Mouse (Mus musculus) liver, embryonic 13.5 days (tissue): ENCODE results near the gene Itgb8. TPM values are rescaled to one million over a fixed set of nuclear protein-coding genes. Genes with fewer than 3 reads are reported as not detected.

Source experiments
- ATAC-seq: fragments of 200-750 bp; cut with Nextera tagmentation; 2 replicates; pipeline ENCODE4 v1.8.0; 2017; ENCODE audit warnings: low read depth, mild to moderate bottlenecking, moderate number of reproducible peaks, moderate library complexity
- DNase-seq: peaks from one replicate; pipeline ENCODE4 v3.0.0; 2022
- H3K27ac ChIP-seq: fragments of 300-500 bp; sonication (generic); 2 replicates; pipeline ENCODE4 v1.5.1; 2015; ENCODE audit warnings: moderate library complexity, mild to moderate bottlenecking, inconsistent platforms
- H3K27me3 ChIP-seq: fragments of 300-500 bp; sonication (generic); 2 replicates; pipeline ENCODE4 v1.6.1; 2015; ENCODE audit warnings: mild to moderate bottlenecking, inconsistent platforms
- H3K36me3 ChIP-seq: fragments of 300-500 bp; sonication (generic); 2 replicates; pipeline ENCODE4 v1.6.1; 2015; ENCODE audit warnings: mild to moderate bottlenecking, inconsistent platforms
- H3K4me1 ChIP-seq: fragments of 300-500 bp; sonication (generic); replicated peaks from 2 replicates; pipeline ENCODE4 v1.6.1; 2015; ENCODE audit warnings: inconsistent platforms
- H3K4me2 ChIP-seq: fragments of 300-500 bp; sonication (generic); 2 replicates; pipeline ENCODE4 v1.6.1; 2015; ENCODE audit warnings: inconsistent platforms, mild to moderate bottlenecking, moderate library complexity
- H3K4me3 ChIP-seq: fragments of 300-500 bp; sonication (generic); replicated peaks from 2 replicates; pipeline ENCODE4 v1.5.1; 2015; ENCODE audit warnings: mild to moderate bottlenecking, inconsistent platforms
- H3K9ac ChIP-seq: fragments of 300-500 bp; sonication (generic); 2 replicates; pipeline ENCODE4 v1.6.1; 2015; ENCODE audit warnings: mild to moderate bottlenecking, inconsistent platforms
- H3K9me3 ChIP-seq: fragments of 300-500 bp; sonication (generic); replicated peaks from 2 replicates; pipeline ENCODE4 v1.6.1; 2016; ENCODE audit warnings: inconsistent platforms
- WGBS: fragments of 180-500 bp; shearing (Covaris S2); methylation state at CpG from one replicate; pipeline ENCODE4 v1.1.7; 2015; ENCODE audit not compliant: insufficient replicate concordance; 5-methylcytosine and 5-hydroxymethylcytosine counted together
- polyA plus RNA-seq: library from polyadenylated mRNA; unstranded; fragments of >200 nt; fragmentation: Nextera tagmentation; extraction: Ambion mirVana; gene quantifications from 2 replicates; pipeline ENCODE4 v1.2.1, GENCODE M21; 2015

Gene Itgb8
- polyA plus RNA-seq, 1 experiment from 2014 or later = 0.12 TPM

DNA sequence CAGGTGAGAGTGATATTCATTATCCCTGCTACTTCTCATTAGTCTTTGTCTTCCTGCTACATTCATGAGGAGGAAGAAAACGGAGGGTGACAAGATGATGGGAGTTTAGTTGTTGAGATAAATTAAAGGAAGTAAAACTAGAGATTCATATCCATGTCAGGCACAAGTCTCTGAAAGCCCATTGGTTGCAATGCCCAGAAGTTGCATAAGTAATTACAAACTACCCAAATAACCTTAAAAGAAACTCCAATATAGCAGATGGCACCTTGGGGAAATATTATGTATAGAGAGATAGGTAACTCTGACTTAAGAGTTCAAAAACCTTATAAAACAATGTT, 31.2 kb downstream of the Itgb8 start:
- DNase-seq (no peak), ATAC-seq (no peak)
- no peaks in the 10 kb centered on the region for H3K9me3 ChIP-seq
- H3K27me3 ChIP-seq = no peaks in the 10 kb centered on the region
- no peak overlapping the region for H3K27ac ChIP-seq
- H3K36me3 ChIP-seq = no peaks in the 10 kb centered on the region
- no peaks in the 10 kb centered on the region for H3K4me1 ChIP-seq
- H3K4me3 ChIP-seq = no peak overlapping the region
- no peak overlapping the region for H3K9ac ChIP-seq
- 18% methylated on average over 1 of the region's 1 CpGs for WGBS
- no peak overlapping the region for H3K4me2 ChIP-seq

DNA sequence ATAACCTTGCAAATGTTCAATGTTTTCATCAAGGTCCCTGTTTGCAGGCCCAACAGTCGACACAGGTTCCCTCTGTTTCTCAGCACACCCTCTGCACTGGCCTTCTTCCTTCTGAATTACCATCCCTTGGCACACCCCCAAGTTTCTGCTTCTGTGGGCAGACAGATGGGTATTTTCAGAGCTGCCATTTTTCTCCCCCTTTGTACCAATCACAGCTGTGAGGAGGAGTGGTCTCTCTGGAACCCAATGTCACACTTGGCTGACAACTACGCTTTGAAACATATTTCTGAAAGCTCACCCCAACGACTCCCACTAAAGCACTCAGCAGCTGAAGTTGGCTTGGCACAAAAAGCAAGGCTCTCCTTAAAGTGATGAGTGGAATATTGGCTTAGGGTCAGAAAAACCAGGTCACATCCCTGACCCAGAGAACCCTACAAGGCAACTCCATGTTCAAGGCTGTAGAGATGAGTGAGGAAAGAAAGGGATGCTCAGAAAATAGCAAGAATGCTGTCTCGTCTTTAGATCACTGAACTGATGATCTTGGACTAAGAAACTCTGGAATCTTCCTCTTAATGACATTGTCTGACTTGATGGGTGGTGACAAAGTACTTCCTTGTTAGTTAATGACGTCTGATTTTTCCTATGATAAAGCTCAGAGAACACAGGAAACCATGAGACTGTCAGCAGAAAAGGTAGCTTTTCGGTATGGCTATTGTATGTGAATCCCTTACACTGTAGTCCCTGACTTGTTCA, 31.7 kb downstream of the Itgb8 start:
- Histone ChIP-seq H3K4me1 (no peaks in the 10 kb centered on the region), H3K9ac (no peak overlapping the region), H3K4me2 (no peak overlapping the region), H3K4me3 (no peak overlapping the region), H3K9me3 (no peaks in the 10 kb centered on the region), H3K27me3 (no peaks in the 10 kb centered on the region), H3K27ac (no peak overlapping the region), H3K36me3 (no peaks in the 10 kb centered on the region)
- DNase-seq (no peak), ATAC-seq (no peak)
- 50% methylated on average over 6 of the region's 6 CpGs for WGBS

DNA sequence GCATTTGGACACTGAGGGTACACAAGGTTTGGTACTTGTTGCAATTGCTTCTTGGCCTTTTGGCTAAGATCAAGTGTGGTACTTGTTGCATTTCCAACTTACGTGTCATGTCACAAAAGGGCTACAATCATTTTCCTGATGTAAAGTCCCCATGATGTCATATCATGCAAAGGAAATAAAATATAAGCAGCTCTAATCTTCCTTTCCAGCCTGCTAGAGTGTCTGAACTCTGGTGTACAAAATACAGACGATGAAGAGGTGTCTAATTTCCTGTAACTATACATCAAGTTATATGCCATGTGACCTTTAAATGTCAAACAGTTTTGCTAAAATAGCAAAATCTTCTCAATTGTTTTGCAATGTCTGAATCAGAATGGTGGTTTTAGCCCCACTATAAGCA, 34.2 kb downstream of the Itgb8 start:
- Histone ChIP-seq H3K4me2 (no peak overlapping the region), H3K4me3 (no peak overlapping the region), H3K9ac (no peak overlapping the region), H3K27ac (no peak overlapping the region), H3K27me3 (no peaks in the 10 kb centered on the region), H3K36me3 (no peaks in the 10 kb centered on the region), H3K9me3 (no peaks in the 10 kb centered on the region), H3K4me1 (no peaks in the 10 kb centered on the region)
- ATAC-seq = no peak
- no peak for DNase-seq
- WGBS = 63% methylated on average over 2 of the region's 2 CpGs

DNA sequence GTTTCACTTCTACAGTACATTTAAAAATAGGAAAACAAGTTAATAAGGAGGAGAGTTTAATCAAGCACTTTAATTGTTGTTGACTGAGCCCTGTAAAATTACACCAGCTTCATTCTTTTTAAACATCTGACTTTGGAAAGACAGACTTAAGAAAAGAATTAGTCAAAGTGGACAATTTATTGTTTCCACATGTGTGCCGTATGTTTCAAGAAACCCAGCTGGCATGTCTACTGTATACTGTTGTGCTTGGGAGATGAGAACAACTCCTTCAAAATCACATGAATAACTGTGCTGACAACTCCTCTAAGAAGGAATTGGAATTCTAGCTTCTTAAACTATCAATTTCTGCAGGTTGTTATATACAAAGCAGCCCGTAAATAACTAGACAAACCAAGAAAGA, 35.8 kb downstream of the Itgb8 start:
- ATAC-seq = no peak
- Histone ChIP-seq H3K36me3 (no peaks in the 10 kb centered on the region), H3K4me3 (no peak overlapping the region), H3K9me3 (no peaks in the 10 kb centered on the region), H3K9ac (no peak overlapping the region), H3K27me3 (no peaks in the 10 kb centered on the region), H3K27ac (no peak overlapping the region), H3K4me2 (no peak overlapping the region), H3K4me1 (no peaks in the 10 kb centered on the region)
- 71% methylated on average over 2 of the region's 2 CpGs for WGBS
- no peak for DNase-seq

DNA sequence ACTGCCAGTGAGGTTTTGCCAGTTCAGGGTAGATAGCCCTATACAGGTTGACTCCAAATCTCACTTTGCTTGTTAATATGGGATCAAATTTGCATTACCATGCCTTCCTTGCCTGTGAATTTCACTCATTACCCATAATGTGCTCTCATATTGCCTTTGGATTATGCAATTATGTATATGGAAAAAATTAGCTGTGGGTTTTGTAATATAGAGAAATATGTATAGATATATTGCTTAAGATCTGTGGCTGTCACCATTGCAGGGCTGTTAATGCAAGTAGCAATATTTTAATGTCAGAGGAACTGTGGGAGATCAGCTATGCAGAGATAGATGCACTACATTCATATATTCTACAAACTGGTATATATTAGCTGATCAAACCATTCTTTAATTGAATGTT, 43.5 kb downstream of the Itgb8 start:
- Histone ChIP-seq H3K9me3 (no peaks in the 10 kb centered on the region), H3K4me1 (no peaks in the 10 kb centered on the region), H3K27me3 (no peaks in the 10 kb centered on the region), H3K9ac (no peak overlapping the region), H3K36me3 (no peaks in the 10 kb centered on the region), H3K4me2 (no peak overlapping the region), H3K27ac (no peak overlapping the region), H3K4me3 (no peak overlapping the region)
- ATAC-seq (no peak), DNase-seq (no peak)

DNA sequence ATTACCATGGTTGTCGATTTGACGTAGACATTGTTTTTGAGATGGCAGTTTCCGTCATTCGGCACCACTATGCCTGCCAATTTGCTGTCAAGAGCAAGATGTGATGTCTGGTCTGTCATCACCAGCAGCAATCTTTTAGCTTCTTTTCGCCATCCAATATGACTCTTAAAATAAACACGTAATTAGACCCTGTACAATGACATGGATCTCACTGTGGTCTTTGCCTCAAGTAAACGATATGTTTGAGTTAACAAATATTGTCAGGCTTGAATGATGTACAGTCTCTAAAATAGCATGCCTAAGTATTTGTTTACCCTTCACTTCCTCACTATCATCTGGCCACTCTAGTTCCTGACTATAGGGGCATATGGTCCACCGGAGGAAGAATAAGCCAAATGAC, 48.8 kb downstream of the Itgb8 start:
- 69% methylated on average over 8 of the region's 8 CpGs for WGBS
- no peak overlapping the region for H3K4me3 ChIP-seq

DNA sequence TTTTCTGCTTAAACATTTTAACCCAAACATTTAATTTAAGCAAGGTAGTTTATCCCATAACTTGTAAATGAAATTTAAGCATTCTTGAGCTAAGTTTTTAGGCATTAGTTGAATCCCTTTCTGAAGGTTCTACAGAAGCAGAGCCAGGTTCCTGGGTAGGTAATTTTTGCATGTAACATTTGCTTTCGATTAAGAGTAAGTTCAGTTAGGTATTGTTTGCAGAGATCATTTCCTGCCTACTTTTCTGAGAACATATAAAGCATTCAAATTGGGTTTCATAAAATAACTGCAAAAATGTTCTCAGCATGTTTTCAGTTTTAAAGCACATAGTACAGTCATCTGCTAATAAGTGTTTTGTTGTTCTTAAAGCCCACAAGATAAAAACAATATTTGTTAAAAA, 53.2 kb downstream of the Itgb8 start:
- DNase-seq (no peak), ATAC-seq (no peak)
- 53% methylated on average over 1 of the region's 1 CpGs for WGBS
- no peaks in the 10 kb centered on the region for H3K9me3 ChIP-seq
- no peaks in the 10 kb centered on the region for H3K4me1 ChIP-seq
- no peaks in the 10 kb centered on the region for H3K27me3 ChIP-seq
- no peak overlapping the region for H3K27ac ChIP-seq
- H3K4me3 ChIP-seq = no peak overlapping the region
- H3K9ac ChIP-seq = no peak overlapping the region
- H3K36me3 ChIP-seq = no peaks in the 10 kb centered on the region
- no peak overlapping the region for H3K4me2 ChIP-seq

More for the DNA sequence above, 48.8 kb downstream of the Itgb8 start:
- no peaks in the 10 kb centered on the region for H3K9me3 ChIP-seq
- no peak overlapping the region for H3K9ac ChIP-seq
- H3K27me3 ChIP-seq = no peaks in the 10 kb centered on the region
- ATAC-seq = no peak
- H3K36me3 ChIP-seq = no peaks in the 10 kb centered on the region
- no peak for DNase-seq
- H3K27ac ChIP-seq = no peak overlapping the region
- no peak overlapping the region for H3K4me2 ChIP-seq
- no peaks in the 10 kb centered on the region for H3K4me1 ChIP-seq

DNA sequence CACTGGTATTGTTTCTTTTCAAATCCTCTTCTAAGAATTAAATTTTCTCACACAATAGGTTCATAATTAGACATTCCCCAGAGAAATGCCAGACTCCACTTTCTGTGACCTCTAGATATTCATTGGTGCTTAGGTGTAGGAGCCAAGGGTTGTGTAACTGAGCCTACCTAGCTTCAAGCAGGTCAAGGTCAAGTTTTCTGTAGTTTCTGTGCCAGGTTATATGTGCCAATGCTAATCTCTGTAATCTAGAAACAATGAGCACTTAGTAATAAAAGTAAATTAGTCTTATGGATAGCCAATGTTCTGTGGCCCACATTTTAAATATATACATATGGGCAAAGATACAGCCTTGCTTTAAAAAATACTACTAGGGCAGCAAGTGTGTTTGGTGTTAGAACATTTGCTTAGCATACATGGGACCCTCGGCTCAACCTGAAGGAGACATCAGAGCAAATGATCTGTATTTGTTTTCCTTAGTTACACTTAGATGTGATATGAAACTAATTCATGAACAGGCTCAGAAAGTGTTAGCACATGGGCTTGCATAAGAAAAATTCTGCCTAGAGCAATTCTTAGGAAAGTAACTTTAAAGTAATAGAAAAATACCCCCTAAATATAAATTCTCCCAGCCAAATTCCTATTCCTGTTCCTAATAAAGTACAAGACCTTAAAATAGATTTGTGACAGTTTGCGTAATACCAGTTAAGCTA, 56.2 kb downstream of the Itgb8 start:
- H3K4me2 ChIP-seq = no peak overlapping the region

DNA sequence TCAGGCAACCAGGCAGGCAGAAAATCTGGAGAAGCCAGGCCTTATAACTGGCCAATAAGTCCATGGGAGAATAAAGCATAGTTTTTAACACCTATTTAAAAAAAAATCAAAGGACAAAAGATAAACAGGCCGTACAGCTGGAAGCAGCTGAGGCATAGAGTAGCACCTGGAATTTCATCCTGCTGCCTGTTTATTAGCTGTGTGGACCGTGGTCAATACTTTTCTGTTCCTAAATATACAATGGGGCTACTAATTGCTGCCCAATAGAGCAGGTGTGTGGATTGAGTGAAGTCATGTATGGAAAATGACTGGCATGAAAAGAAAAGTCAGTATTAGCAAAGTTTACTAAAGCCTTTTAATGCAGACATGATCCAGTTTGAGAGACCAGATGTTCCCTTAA, 62.6 kb downstream of the Itgb8 start:
- ATAC-seq (no peak), DNase-seq (no peak)
- Histone ChIP-seq H3K4me3 (no peak overlapping the region), H3K9me3 (no peaks in the 10 kb centered on the region), H3K4me1 (no peaks in the 10 kb centered on the region), H3K27me3 (no peaks in the 10 kb centered on the region), H3K27ac (no peak overlapping the region), H3K9ac (no peak overlapping the region), H3K36me3 (no peaks in the 10 kb centered on the region), H3K4me2 (no peak overlapping the region)
- WGBS = 58% methylated on average over 2 of the region's 2 CpGs

More for the DNA sequence above, 56.2 kb downstream of the Itgb8 start:
- no peaks in the 10 kb centered on the region for H3K36me3 ChIP-seq
- H3K27ac ChIP-seq = no peak overlapping the region
- H3K9me3 ChIP-seq = no peaks in the 10 kb centered on the region
- H3K4me3 ChIP-seq = no peak overlapping the region
- H3K4me1 ChIP-seq = no peaks in the 10 kb centered on the region
- no peak for DNase-seq
- WGBS = 60% methylated on average over 2 of the region's 2 CpGs
- H3K27me3 ChIP-seq = no peaks in the 10 kb centered on the region
- no peak overlapping the region for H3K9ac ChIP-seq
- ATAC-seq = no peak

DNA sequence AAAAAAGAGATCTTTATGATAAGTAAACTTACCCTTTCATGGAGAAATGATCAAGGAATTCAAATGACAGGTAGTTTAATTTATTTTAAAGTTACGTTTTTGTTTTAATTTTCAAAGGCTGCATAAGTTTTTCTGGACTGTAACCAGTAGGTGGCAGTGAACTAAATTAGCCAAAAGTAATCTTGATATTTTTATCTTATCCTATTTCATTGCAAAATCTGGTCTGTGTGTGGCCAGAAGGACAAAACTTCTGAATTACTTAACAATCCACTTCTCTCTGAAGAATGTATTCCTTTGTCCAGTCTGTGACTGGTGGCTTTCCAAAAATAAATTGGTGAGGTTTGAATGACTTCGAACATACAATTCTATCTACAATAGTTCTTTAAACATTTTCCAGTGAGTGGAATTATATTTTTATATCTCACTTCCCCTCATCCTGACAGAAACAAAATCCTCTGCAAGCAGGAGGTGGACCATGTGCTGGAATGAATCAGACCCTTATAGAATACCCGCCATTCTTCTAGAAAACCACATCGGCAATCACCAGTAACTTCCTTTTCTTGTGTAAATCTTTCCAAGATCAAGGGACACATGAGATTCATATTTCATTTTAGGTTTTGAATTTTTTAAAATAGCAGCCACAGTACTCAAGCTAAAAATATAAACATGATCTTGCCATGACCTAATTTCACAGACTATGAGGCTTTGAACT, 68.6 kb downstream of the Itgb8 start:
- Histone ChIP-seq H3K27me3 (no peaks in the 10 kb centered on the region), H3K9me3 (no peaks in the 10 kb centered on the region), H3K4me2 (no peak overlapping the region), H3K9ac (no peak overlapping the region), H3K4me1 (no peaks in the 10 kb centered on the region), H3K27ac (no peak overlapping the region), H3K36me3 (no peaks in the 10 kb centered on the region), H3K4me3 (no peak overlapping the region)
- ATAC-seq (no peak), DNase-seq (no peak)
- 60% methylated on average over 4 of the region's 4 CpGs for WGBS

DNA sequence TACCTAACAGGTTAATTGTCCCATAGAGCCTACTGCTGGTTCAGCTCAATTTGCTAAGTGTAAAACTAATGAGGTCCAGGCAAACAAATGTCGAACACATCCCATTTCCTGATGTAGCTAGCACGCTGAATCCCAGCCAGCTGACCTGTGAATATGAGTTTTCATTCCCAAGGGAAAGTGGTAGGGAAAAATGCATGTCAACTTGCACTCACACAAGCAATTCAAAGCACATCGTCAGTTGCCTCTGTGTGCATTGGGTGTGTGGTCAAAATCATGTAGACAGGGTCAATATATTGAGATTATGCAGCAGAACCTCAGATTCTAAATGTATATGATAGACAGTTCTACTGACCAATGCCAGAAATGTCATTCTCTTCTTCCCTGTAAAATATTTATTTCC, 69.5 kb downstream of the Itgb8 start:
- DNase-seq = no peak
- no peak overlapping the region for H3K9ac ChIP-seq
- H3K4me1 ChIP-seq = no peaks in the 10 kb centered on the region
- H3K27me3 ChIP-seq = no peaks in the 10 kb centered on the region
- no peaks in the 10 kb centered on the region for H3K36me3 ChIP-seq
- ATAC-seq = no peak
- no peak overlapping the region for H3K4me2 ChIP-seq
- H3K9me3 ChIP-seq = no peaks in the 10 kb centered on the region
- WGBS = 53% methylated on average over 3 of the region's 3 CpGs
- no peak overlapping the region for H3K4me3 ChIP-seq
- H3K27ac ChIP-seq = no peak overlapping the region

DNA sequence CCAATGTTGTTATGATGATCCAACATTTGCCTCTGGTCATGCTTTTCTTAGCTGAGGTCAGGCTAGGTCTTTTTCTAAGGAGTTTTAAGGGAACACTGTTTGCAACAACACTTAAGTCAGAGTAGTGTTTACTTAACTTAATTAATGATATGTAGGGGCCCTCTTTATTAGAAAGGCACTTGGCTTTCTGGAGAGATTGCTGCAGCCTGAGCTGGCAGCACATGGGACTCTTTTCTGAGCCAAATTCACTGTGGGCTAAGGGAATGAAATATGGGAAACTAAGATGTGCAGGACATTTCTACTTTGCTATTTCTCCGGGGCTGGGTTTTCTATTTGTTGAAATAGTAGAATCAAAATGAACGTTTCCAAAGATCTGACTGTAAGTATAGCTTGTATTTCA, 73.5 kb downstream of the Itgb8 start:
- Histone ChIP-seq H3K4me3 (no peak overlapping the region), H3K9ac (no peak overlapping the region), H3K4me2 (no peak overlapping the region), H3K27me3 (no peaks in the 10 kb centered on the region), H3K9me3 (no peaks in the 10 kb centered on the region), H3K4me1 (no peaks in the 10 kb centered on the region), H3K27ac (no peak overlapping the region), H3K36me3 (no peaks in the 10 kb centered on the region)
- DNase-seq (no peak), ATAC-seq (no peak)
- WGBS = 57% methylated on average over 2 of the region's 2 CpGs
